Mouse (Mus musculus): ENCODE measurements around the gene Syt14.

GRCm38 (mm10) chr1:192879086-192879580 is 156.4 kb downstream of the Syt14 start:
- no peak for TF ChIP-seq CTCF (conservative IDR thresholded peaks at IDR 0.05; ENCODE audit: low read length)
- no peak for TF ChIP-seq NANOG (IDR thresholded peaks at IDR 0.05; ENCODE audit: borderline replicate concordance, low read length)

All from E14TG2a.4 (cell line).